Mouse (Mus musculus) mouse trophoblast stem cell (cell line): ENCODE data around the gene Pdik1l.

Experiments
- in situ Hi-C, 2 experiments: fragments of 300-500 bp; cut with MseI, MboI; formaldehyde crosslinking; loops; 2 replicates in 1 of 2; 3 replicates in 1 of 2; pipeline ENCODE4 v1.15.1; 2025

The Pdik1l gene

GRCm38 (mm10) chr4:134265860-134266585, 21.7 kb downstream of the Pdik1l start:
- in situ Hi-C loops, result no loop called here

GRCm38 (mm10) chr4:134263191-134263590, 24.5 kb downstream of the Pdik1l start:
- in situ Hi-C loops, result no loop called here

GRCm38 (mm10) chr4:134258354-134258753, 29.3 kb downstream of the Pdik1l start:
- in situ Hi-C loops, result loop anchor here in 1 of 2 experiments (5.0 kb wide), 1 partner anchor 34 kb away; no protein-coding TSS in a partner anchor

- in situ Hi-C loops, result loop anchor here in 1 of 2 experiments (5.0 kb wide), 1 partner anchor 35 kb away; no protein-coding TSS in a partner anchor
Measured at GRCm38 (mm10) chr4:134257198-134258009, 30.3 kb downstream of the Pdik1l start.

- in situ Hi-C loops, result loop anchor here in 1 of 2 experiments (5.0 kb wide), 1 partner anchor 36 kb away; no protein-coding TSS in a partner anchor
Measured at GRCm38 (mm10) chr4:134256407-134257197, 31.1 kb downstream of the Pdik1l start.

GRCm38 (mm10) chr4:134255854-134256253, 31.8 kb downstream of the Pdik1l start:
- in situ Hi-C loops, result loop anchor here in 1 of 2 experiments (5.0 kb wide), 1 partner anchor 36 kb away; no protein-coding TSS in a partner anchor

GRCm38 (mm10) chr4:134254835-134255234, 32.9 kb downstream of the Pdik1l start:
- in situ Hi-C loops, result loop anchor here in 1 of 2 experiments (5.0 kb wide), 1 partner anchor 37 kb away; no protein-coding TSS in a partner anchor

- in situ Hi-C loops, result no loop called here
Measured at GRCm38 (mm10) chr4:134253722-134254324, 33.9 kb downstream of the Pdik1l start, which contains the start of gene Grrp1. Grrp1 (minus strand) TSS chr4:134254106.

GRCm38 (mm10) chr4:134252911-134253721, 34.6 kb downstream of the Pdik1l start:
- in situ Hi-C loops, result no loop called here

GRCm38 (mm10) chr4:134252131-134252910, 35.4 kb downstream of the Pdik1l start:
- in situ Hi-C loops, result no loop called here

- in situ Hi-C loops, result no loop called here
Measured at GRCm38 (mm10) chr4:134251241-134252130, 36.2 kb downstream of the Pdik1l start.

GRCm38 (mm10) chr4:134250930-134251240, 36.8 kb downstream of the Pdik1l start:
- in situ Hi-C loops, result no loop called here

- in situ Hi-C loops, result no loop called here
Measured at GRCm38 (mm10) chr4:134250116-134250929, 37.4 kb downstream of the Pdik1l start.

GRCm38 (mm10) chr4:134249651-134250050, 38.0 kb downstream of the Pdik1l start:
- in situ Hi-C loops, result no loop called here

- in situ Hi-C loops, result no loop called here
Measured at GRCm38 (mm10) chr4:134246719-134247258, 40.9 kb downstream of the Pdik1l start, which contains the start of gene Gm30191. Gm30191 (plus strand) TSS chr4:134246935.

GRCm38 (mm10) chr4:134246256-134246655, 41.4 kb downstream of the Pdik1l start:
- in situ Hi-C loops, result no loop called here

GRCm38 (mm10) chr4:134245148-134245843, 42.4 kb downstream of the Pdik1l start, which contains the start of gene Zfp593:
Zfp593 (minus strand) TSS chr4:134245592.
- in situ Hi-C loops, result no loop called here
